ENCODE assay signal across 16 mouse cellular contexts in genomic region chr8:109903909-109904469, GRCm38 (mm10). TPM values are rescaled to one million over a fixed set of nuclear protein-coding genes. Genes with fewer than 3 reads are reported as not detected.
DNase-seq lines count a peak whose midpoint lies in the region; ATAC-seq and TF ChIP-seq lines count a peak whose summit lies in the region.
"Had no signal": no experiment of that assay in that cellular context is flagged by ENCODE, and none has a peak within 500 bp of the region (broad histone marks: within the 10 kb centered on the region; RNA-seq: fewer than 3 reads in every experiment).

No protein-coding gene starts in this region.

- WGBS in midbrain, embryonic 13.5 days: 91% methylated on average over 10 of the region's 10 CpGs
- 79% methylated on average over 10 of the region's 10 CpGs for WGBS in liver, embryonic 12.5 days (ENCODE audit: insufficient replicate concordance)

- peak; percentile 13 to 21 for DNase-seq in cerebellum, postnatal 10 days
- no peak for DNase-seq in cerebellum, adult 9-11 months
- peak; percentile 50 for DNase-seq in right cerebral cortex, adult 18-20 months
- no peak for DNase-seq in right cerebral cortex, postnatal 14 days
- peak in 1 of 2 experiments; percentile 18 for DNase-seq in left cerebral cortex, adult 2 months (ENCODE audit: extremely low spot score in 1 of 2, low spot score in 2 of 2)
- DNase-seq in adrenal gland, postnatal 36 days: no peak
- DNase-seq: cerebellum, adult 11 months; kidney, postnatal 14 days; liver, embryonic 13.5 days had no signal

- no peaks in the 10 kb centered on the region for H3K9me3 ChIP-seq in midbrain, embryonic 13.5 days
- no peaks in the 10 kb centered on the region for H3K9me3 ChIP-seq in liver, embryonic 12.5 days (replicated peaks)
- H3K9me3 ChIP-seq: heart, embryonic 15.5 days; liver, embryonic 13.5 days; megakaryocyte, embryonic 14.5 days had no signal

- TF ChIP-seq CTCF in left cerebral cortex, adult 2 months (IDR thresholded peaks at IDR 0.05): no peak

- H3K4me2 ChIP-seq in midbrain, embryonic 13.5 days (replicated peaks): no peak overlapping the region
- H3K4me2 ChIP-seq in liver, embryonic 12.5 days: no peak overlapping the region
- H3K4me2 ChIP-seq: heart, embryonic 15.5 days; liver, embryonic 13.5 days had no signal

- H3K4me3 ChIP-seq in left cerebral cortex, adult 2 months: no peak overlapping the region
- H3K4me3 ChIP-seq in midbrain, embryonic 13.5 days (replicated peaks): no peak overlapping the region
- H3K4me3 ChIP-seq in liver, embryonic 12.5 days: no peak overlapping the region
- H3K4me3 ChIP-seq: heart, embryonic 15.5 days; liver, embryonic 13.5 days; megakaryocyte, embryonic 14.5 days had no signal

- intact Hi-C loops in left cerebral cortex, adult 2 months (cut with DNase I): no loop called here

- H3K27ac ChIP-seq in left cerebral cortex, adult 2 months: peak overlapping the region; percentile 12; the same call in 1 of the 2 replicates
- H3K27ac ChIP-seq in midbrain, embryonic 13.5 days: no peak overlapping the region
- H3K27ac ChIP-seq in liver, embryonic 12.5 days: no peak overlapping the region
- H3K27ac ChIP-seq: heart, embryonic 15.5 days; liver, embryonic 13.5 days had no signal

- H3K4me1 ChIP-seq in midbrain, embryonic 13.5 days (replicated peaks): no peaks in the 10 kb centered on the region
- H3K4me1 ChIP-seq in liver, embryonic 12.5 days: 0 out of 2 replicates have a peak, but pooled peaks cover 2% of the 10 kb centered on the region
- H3K4me1 ChIP-seq: heart, embryonic 15.5 days; liver, embryonic 13.5 days had no signal

- H3K36me3 ChIP-seq in midbrain, embryonic 13.5 days: peaks cover 21% of the 10 kb centered on the region
- peaks cover 72% of the 10 kb centered on the region for H3K36me3 ChIP-seq in liver, embryonic 12.5 days

- no peak for ATAC-seq in midbrain, embryonic 13.5 days
- ATAC-seq in liver, embryonic 12.5 days: no peak
- ATAC-seq: hindbrain, embryonic 16.5 days had no signal

- H3K27me3 ChIP-seq in midbrain, embryonic 13.5 days: no peaks in the 10 kb centered on the region
- no peaks in the 10 kb centered on the region for H3K27me3 ChIP-seq in liver, embryonic 12.5 days (replicated peaks)
- H3K27me3 ChIP-seq: heart, embryonic 15.5 days; liver, embryonic 13.5 days; megakaryocyte, embryonic 14.5 days had no signal

- H3K9ac ChIP-seq in midbrain, embryonic 13.5 days (replicated peaks): no peak overlapping the region
- no peak overlapping the region for H3K9ac ChIP-seq in liver, embryonic 12.5 days
- H3K9ac ChIP-seq: heart, embryonic 15.5 days; liver, embryonic 13.5 days had no signal

RNA-seq across cellular contexts. Expression of gene Phlpp2, which starts 35.6 kb away (rescaled TPM):
- 10 to 100 TPM; 35.6 to 36.4 TPM for total RNA-seq in left cerebral cortex, adult 2 months (2021)
- total RNA-seq in adrenal gland, postnatal 36 days (2021): 1 to 10 TPM; 9.5 to 9.8 TPM
- polyA plus RNA-seq in midbrain, embryonic 13.5 days (2015; fragmentation: Nextera tagmentation; extraction: Ambion mirVana): 3.8 and 3.9 TPM in 2 replicates
- 3.0 and 3.3 TPM in 2 replicates for polyA plus RNA-seq in liver, embryonic 12.5 days (2016; fragmentation: Nextera tagmentation; extraction: Ambion mirVana)

RNA-seq across cellular contexts. Expression of gene Marveld3, which starts 58.0 kb away (rescaled TPM):
- total RNA-seq in left cerebral cortex, adult 2 months (2021): under 1 TPM; 0.23 to 0.81 TPM
- total RNA-seq in adrenal gland, postnatal 36 days (2021): under 1 TPM in 1 of 2 experiments, not detected in 1; 0.17 TPM
- polyA plus RNA-seq in midbrain, embryonic 13.5 days (2015; fragmentation: Nextera tagmentation; extraction: Ambion mirVana): 1.1 and 1.3 TPM in 2 replicates
- polyA plus RNA-seq in liver, embryonic 12.5 days (2016; fragmentation: Nextera tagmentation; extraction: Ambion mirVana): 0.07 and 0.15 TPM in 2 replicates
- total RNA-seq: gastrocnemius, adult 8-10 months; MEL had no signal
- polyA plus RNA-seq: liver, embryonic 13.5 days had no signal

Comparison
In these comparisons a context has a peak if more than half of its experiments do, and no peak if none do; other contexts are left out.
1. DNase-seq: peak in cerebellum, postnatal 10 days (2 of 2) and right cerebral cortex, adult 18-20 months (single experiment); none in cerebellum, adult 9-11 months (single experiment), right cerebral cortex, postnatal 14 days (single experiment) and adrenal gland, postnatal 36 days (0 of 2).